Mouse (Mus musculus) left cerebral cortex, postnatal 4 days (tissue): ENCODE measurements at regions not wholly inside any gene's neighbourhood (a gene's known extent, or its start where the extent isn't known, plus 50 kb on each side); places are given as distances from the start of the nearest gene placed in this dataset.

ENCODE experiments used
- DNase-seq: peaks from one replicate; pipeline ENCODE4 v3.0.0-alpha.2; 2022
- intact Hi-C: fragments of 180-260 bp; cut with DNase I; formaldehyde crosslinking; loops from one replicate; pipeline ENCODE4 v1.15.1; 2025

DNA sequence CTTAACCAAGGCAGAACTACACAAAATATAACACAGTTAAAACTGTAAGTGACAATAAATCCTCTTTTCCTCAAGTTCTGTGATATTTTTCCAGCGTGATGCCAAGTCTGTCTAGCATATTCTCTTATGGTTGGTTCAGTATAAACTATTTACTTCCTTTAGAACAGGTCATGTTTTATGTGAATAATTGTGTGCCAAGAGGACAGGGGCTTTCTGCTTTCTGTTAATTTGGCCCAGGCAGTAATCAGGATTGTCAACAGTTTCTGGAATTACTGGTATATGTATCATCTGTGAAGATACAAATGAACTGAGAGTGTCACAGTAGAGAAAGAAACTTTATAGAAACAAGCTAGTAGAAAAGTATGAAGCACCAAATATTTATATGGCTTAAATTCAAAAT, 1039.5 kb upstream of the Adcyap1 start:
- intact Hi-C loops = no loop called here
- DNase-seq = no peak

DNA sequence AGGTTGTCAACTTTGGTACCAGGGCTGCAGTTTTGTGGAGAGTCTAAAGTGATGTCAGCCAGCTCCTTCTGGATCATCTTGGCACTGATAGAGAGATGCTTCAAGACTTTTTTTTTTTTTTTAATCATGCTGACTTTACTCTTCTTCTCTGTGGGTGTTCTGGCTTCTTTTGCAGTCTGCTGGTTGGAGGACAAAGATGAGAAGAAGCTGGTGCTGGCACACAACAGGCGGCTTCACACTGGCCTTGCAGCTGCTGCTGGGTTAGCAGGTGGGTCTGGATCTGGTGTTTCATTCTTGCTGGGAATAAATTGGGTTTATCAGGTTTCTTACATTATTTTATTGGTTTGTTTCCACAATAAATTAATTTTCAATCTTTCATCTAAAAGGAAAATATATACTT, 1013.1 kb upstream of the Adcyap1 start:
- DNase-seq = peak; percentile 49
- intact Hi-C loops = no loop called here

DNA sequence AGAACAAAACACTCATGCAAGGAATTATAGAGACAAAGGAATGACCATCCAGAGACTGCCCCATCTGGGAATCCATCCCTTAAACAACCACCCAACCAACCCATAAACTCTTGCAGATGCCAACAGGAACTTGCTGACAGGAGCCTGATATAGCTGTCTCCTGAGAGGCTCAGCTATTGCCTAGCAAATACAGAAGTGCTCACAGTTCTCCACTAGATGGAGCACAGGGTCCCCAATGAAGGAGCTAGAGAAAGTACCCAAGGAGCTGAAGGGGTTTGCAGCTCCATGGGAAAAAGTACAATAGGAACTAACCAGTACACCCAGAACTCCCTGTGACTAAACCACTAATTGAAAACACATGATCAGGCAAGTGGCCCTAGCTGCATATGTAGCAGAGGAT, 988.1 kb upstream of the Adcyap1 start:
- peak; percentile 2 for DNase-seq
- intact Hi-C loops = no loop called here

DNA sequence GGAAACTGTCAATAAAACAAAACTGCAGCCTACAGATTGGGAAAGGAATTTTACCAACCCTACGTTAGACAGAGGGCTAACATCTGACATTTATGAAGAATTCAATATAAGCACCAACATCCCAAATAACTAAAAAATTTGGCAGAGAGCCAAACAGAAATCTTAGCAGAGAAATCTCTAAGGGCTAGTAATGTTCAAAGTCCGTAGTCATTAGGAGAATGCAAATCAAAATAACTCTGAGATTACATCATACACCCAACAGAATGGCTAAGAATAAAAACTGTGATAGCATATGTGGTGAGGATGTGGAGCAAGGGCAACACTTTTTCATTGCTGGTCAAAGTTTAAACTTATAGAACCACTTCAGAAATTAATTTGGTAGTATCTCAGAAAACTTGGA, 982.4 kb upstream of the Adcyap1 start:
- intact Hi-C loops = no loop called here
- no peak for DNase-seq
